Mouse (Mus musculus) left cerebral cortex, adult 18-20 months (tissue): Measurements from ENCODE around the gene Sox21. TPM values are rescaled to one million over a fixed set of nuclear protein-coding genes. Genes with fewer than 3 reads are reported as not detected.

Experiments
- DNase-seq, 2 experiments: peaks; one replicate each; pipeline ENCODE4 v3.0.0; 2021 to 2022; ENCODE audit warnings: low spot score in 2 of 2, mixed read lengths in 1 of 2
- microRNA-seq, 2 experiments: library from miRNA; unstranded; fragments of <30 nt; microRNA quantifications; one replicate each; pipeline ENCODE4 v1.2.0; 2021
- total RNA-seq, 2 experiments: library from RNA; stranded (reverse); gene quantifications; 2 replicates each; pipeline ENCODE4 v1.2.3; 2021

Gene Sox21
- total RNA-seq, 2 experiments from 2014 or later: 12.9 to 13.0 TPM

- no peak for DNase-seq
Measured at GRCm38 (mm10) chr14:118226471-118227155, 10.2 kb downstream of the Sox21 start.

- DNase-seq: no peak
Measured at GRCm38 (mm10) chr14:118225911-118226310, 10.9 kb downstream of the Sox21 start.

GRCm38 (mm10) chr14:118225061-118225743 lies 11.6 kb downstream of the Sox21 start:
- no peak for DNase-seq

- no peak for DNase-seq
Measured at GRCm38 (mm10) chr14:118220885-118221284, 15.9 kb downstream of the Sox21 start.

- no peak for DNase-seq
Measured at GRCm38 (mm10) chr14:118216826-118217225, 20.0 kb downstream of the Sox21 start.

GRCm38 (mm10) chr14:118212188-118212804 lies 24.5 kb downstream of the Sox21 start:
- no peak for DNase-seq

- DNase-seq: peak; percentile 47 to 57
Measured at GRCm38 (mm10) chr14:118209642-118210041, 27.2 kb downstream of the Sox21 start.

GRCm38 (mm10) chr14:118207347-118207746 lies 29.5 kb downstream of the Sox21 start:
- DNase-seq: no peak

GRCm38 (mm10) chr14:118203031-118203430 lies 33.8 kb downstream of the Sox21 start:
- DNase-seq: no peak

GRCm38 (mm10) chr14:118202006-118202405 lies 34.8 kb downstream of the Sox21 start:
- no peak for DNase-seq

- no peak for DNase-seq
Measured at GRCm38 (mm10) chr14:118200731-118201130, 36.1 kb downstream of the Sox21 start.

GRCm38 (mm10) chr14:118197063-118197462 lies 39.8 kb downstream of the Sox21 start:
- DNase-seq: no peak

GRCm38 (mm10) chr14:118194219-118194914 lies 42.5 kb downstream of the Sox21 start:
- no peak for DNase-seq

- DNase-seq: no peak
Measured at GRCm38 (mm10) chr14:118193663-118194062, 43.2 kb downstream of the Sox21 start.

GRCm38 (mm10) chr14:118193001-118193628 lies 43.7 kb downstream of the Sox21 start:
- DNase-seq: no peak

GRCm38 (mm10) chr14:118191442-118191841 lies 45.4 kb downstream of the Sox21 start:
- no peak for DNase-seq

Small RNA genes within 50 kb of the gene (microRNA-seq; reads per million reads assigned to microRNA genes)
- 0 to 0.63 reads per million in 2 experiments for gene Mir6241

Other genes with a start within 250 kb of the Sox21 start
- gene Dct, start 184.8 kb downstream of the Sox21 start, total RNA-seq: under 1 TPM; 0.26 to 0.70 TPM
- 1 to 10 TPM; 7.9 to 9.1 TPM for gene Tgds, start 104.3 kb downstream of the Sox21 start, total RNA-seq
- gene Gpr180, start 99.9 kb downstream of the Sox21 start, total RNA-seq: 10 to 100 TPM; 28.6 to 30.2 TPM
- not detected for gene Gm9376, start 29.9 kb upstream of the Sox21 start, total RNA-seq